Mouse (Mus musculus) limb, embryonic 15.5 days (tissue): ENCODE measurements around the gene Pik3c2b. TPM values are rescaled to one million over a fixed set of nuclear protein-coding genes. Genes with fewer than 3 reads are reported as not detected.
A peak's percentile ranks its signal among the peaks of the same experiment; 100 is the strongest.

Source experiments
- ATAC-seq: fragments of 200-750 bp; cut with Nextera tagmentation; 2 replicates; pipeline ENCODE4 v1.8.0; 2017; ENCODE audit warnings: low read depth, moderate TSS enrichment; ENCODE audit not compliant: insufficient number of reproducible peaks, low FRiP score, low TSS enrichment
- H3K27ac ChIP-seq: fragments of 300-500 bp; sonication (generic); 2 replicates; pipeline ENCODE4 v1.5.1; 2015; ENCODE audit warnings: moderate library complexity, mild to moderate bottlenecking, inconsistent platforms
- H3K27me3 ChIP-seq: fragments of 300-500 bp; sonication (generic); 2 replicates; pipeline ENCODE4 v1.6.1; 2015; ENCODE audit warnings: inconsistent platforms
- H3K36me3 ChIP-seq: fragments of 300-500 bp; sonication (generic); 2 replicates; pipeline ENCODE4 v1.6.1; 2015; ENCODE audit warnings: inconsistent platforms
- H3K4me1 ChIP-seq: fragments of 300-500 bp; sonication (generic); 2 replicates; pipeline ENCODE4 v1.6.1; 2015; ENCODE audit warnings: inconsistent platforms
- H3K4me2 ChIP-seq: fragments of 300-500 bp; sonication (generic); 2 replicates; pipeline ENCODE4 v1.6.1; 2015; ENCODE audit warnings: mild to moderate bottlenecking, inconsistent platforms
- H3K4me3 ChIP-seq: fragments of 300-500 bp; sonication (generic); 2 replicates; pipeline ENCODE4 v1.5.1; 2015; ENCODE audit warnings: mild to moderate bottlenecking, inconsistent platforms
- H3K9ac ChIP-seq: fragments of 300-500 bp; sonication (generic); 2 replicates; pipeline ENCODE4 v1.6.1; 2015; ENCODE audit warnings: inconsistent platforms
- H3K9me3 ChIP-seq: fragments of 300-500 bp; sonication (generic); 2 replicates; pipeline ENCODE4 v1.6.1; 2016; ENCODE audit warnings: inconsistent platforms
- WGBS: fragments of 180-500 bp; shearing (Covaris S2); methylation state at CpG from one replicate; pipeline ENCODE4 v1.1.7; 2015; 5-methylcytosine and 5-hydroxymethylcytosine counted together
- polyA plus RNA-seq: library from polyadenylated mRNA; unstranded; fragments of >200 nt; fragmentation: Nextera tagmentation; extraction: Ambion mirVana; gene quantifications from 2 replicates; pipeline ENCODE4 v1.2.1, GENCODE M21; 2015

Pik3c2b gene
- polyA plus RNA-seq, 1 experiment from 2014 or later, result 6.8 TPM

- peak overlapping the region; percentile 90 for H3K4me2 ChIP-seq
- H3K36me3 ChIP-seq, result peaks cover 12% of the 10 kb centered on the region
- H3K27ac ChIP-seq, result peak overlapping the region; percentile 97
- no peaks in the 10 kb centered on the region for H3K9me3 ChIP-seq
- peak overlapping the region; percentile 91 for H3K9ac ChIP-seq
- WGBS, result 8% methylated on average over 26 of the region's 26 CpGs
- no peak for ATAC-seq
- H3K4me3 ChIP-seq, result peak overlapping the region; percentile 94
- H3K27me3 ChIP-seq, result no peaks in the 10 kb centered on the region
- peaks cover 39% of the 10 kb centered on the region for H3K4me1 ChIP-seq
Measured at GRCm38 (mm10) chr1:133132388-133133326, 87.2 kb downstream of the Pik3c2b start.

DNA sequence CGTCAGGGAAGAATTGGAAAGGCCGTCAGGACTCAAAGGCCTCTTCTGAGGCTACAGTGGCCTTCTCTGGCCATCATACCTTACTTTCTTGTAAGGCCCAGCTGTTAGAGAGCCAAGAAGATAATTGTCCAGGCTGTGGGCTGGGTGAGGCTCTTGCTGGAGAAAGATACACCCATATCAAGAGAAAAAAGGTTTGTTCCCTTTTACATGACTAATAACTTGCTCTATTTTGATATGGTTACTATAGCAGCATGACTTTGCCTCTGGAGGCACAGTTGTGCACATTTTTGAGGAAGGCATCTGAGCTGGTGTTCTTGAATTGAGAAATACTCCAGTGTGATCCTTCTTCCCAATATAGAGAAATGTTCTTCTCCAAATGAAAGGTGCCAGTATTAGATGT is 88.0 kb downstream of the Pik3c2b start:
- no peaks in the 10 kb centered on the region for H3K9me3 ChIP-seq
- no peak for ATAC-seq
- H3K4me2 ChIP-seq, result peak overlapping the region; percentile 90
- H3K27ac ChIP-seq, result no peak overlapping the region
- peaks cover 20% of the 10 kb centered on the region for H3K36me3 ChIP-seq
- no peaks in the 10 kb centered on the region for H3K27me3 ChIP-seq
- H3K4me3 ChIP-seq, result peak overlapping the region; percentile 94
- H3K9ac ChIP-seq, result peak overlapping the region; percentile 91
- WGBS, result 5% methylated on average over 2 of the region's 2 CpGs
- H3K4me1 ChIP-seq, result peaks cover 39% of the 10 kb centered on the region

DNA sequence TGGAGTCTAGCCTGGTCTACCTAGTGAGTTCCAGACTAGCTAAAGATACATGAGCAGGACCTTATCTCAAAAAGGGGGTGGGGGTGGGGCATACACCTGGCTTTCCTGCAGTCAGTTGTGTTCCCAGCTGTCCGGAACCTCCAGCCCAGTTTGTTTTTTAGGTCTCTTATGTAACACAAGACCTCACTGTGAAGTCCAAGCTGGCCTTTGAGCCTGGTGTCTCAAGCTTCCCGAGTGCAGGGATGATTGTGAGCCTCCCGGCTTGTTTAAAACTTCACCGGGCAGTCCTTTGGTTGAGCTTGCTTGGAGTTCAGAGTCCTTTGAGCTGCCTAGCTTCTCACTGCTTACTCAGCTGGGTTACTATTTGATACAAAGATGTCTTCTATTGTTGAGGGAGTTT is 88.6 kb downstream of the Pik3c2b start:
- no peak overlapping the region for H3K27ac ChIP-seq
- 18% methylated on average over 4 of the region's 4 CpGs for WGBS
- H3K27me3 ChIP-seq, result no peaks in the 10 kb centered on the region
- no peak for ATAC-seq
- peak overlapping the region; percentile 35 for H3K9ac ChIP-seq
- peak overlapping the region; percentile 90 for H3K4me2 ChIP-seq
- H3K9me3 ChIP-seq, result no peaks in the 10 kb centered on the region
- H3K4me1 ChIP-seq, result peaks cover 39% of the 10 kb centered on the region
- H3K4me3 ChIP-seq, result peak overlapping the region; percentile 94
- H3K36me3 ChIP-seq, result peaks cover 26% of the 10 kb centered on the region

DNA sequence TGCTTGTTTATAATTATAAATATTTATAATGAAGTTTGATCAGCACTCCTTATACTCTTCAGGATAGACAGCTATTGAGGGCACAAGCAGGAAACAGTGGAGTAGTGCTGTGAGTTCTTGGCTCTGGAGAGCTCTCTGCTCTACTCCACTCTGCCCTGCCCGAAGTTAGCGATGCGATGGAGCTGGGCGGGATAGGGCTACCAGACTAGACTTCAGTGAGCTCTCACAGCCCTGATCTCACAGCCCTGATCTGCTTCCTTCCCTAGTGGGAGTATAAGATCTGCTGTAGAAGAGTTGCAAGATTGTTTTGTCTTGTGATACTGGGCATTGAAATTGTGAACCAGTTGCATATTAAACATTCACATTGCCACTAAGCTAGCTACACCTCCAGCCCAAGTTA is 89.4 kb downstream of the Pik3c2b start:
- Histone ChIP-seq H3K27ac (no peak overlapping the region), H3K4me1 (peaks cover 39% of the 10 kb centered on the region), H3K4me2 (peak overlapping the region; percentile 90), H3K4me3 (peak overlapping the region; percentile 94), H3K27me3 (no peaks in the 10 kb centered on the region), H3K9me3 (no peaks in the 10 kb centered on the region), H3K9ac (no peak overlapping the region), H3K36me3 (peaks cover 32% of the 10 kb centered on the region)
- 31% methylated on average over 4 of the region's 4 CpGs for WGBS
- no peak for ATAC-seq

GRCm38 (mm10) chr1:133135808-133136207 is 90.3 kb downstream of the Pik3c2b start:
- Histone ChIP-seq H3K27ac (no peak overlapping the region), H3K4me1 (peaks cover 34% of the 10 kb centered on the region), H3K27me3 (no peaks in the 10 kb centered on the region), H3K4me2 (peak overlapping the region; percentile 24), H3K9me3 (no peaks in the 10 kb centered on the region), H3K36me3 (peaks cover 42% of the 10 kb centered on the region), H3K4me3 (peak overlapping the region; percentile 94; the same call in 1 of the 2 replicates), H3K9ac (no peak overlapping the region)
- 39% methylated on average over 5 of the region's 5 CpGs for WGBS
- no peak for ATAC-seq

- no peak for ATAC-seq
- Histone ChIP-seq H3K27me3 (no peaks in the 10 kb centered on the region), H3K4me1 (peaks cover 23% of the 10 kb centered on the region), H3K36me3 (peaks cover 50% of the 10 kb centered on the region), H3K4me2 (no peak overlapping the region), H3K9me3 (no peaks in the 10 kb centered on the region), H3K9ac (no peak overlapping the region), H3K27ac (no peak overlapping the region), H3K4me3 (no peak overlapping the region)
- 100% methylated on average over 1 of the region's 1 CpGs for WGBS
Measured at GRCm38 (mm10) chr1:133138401-133138800, 92.9 kb downstream of the Pik3c2b start.

DNA sequence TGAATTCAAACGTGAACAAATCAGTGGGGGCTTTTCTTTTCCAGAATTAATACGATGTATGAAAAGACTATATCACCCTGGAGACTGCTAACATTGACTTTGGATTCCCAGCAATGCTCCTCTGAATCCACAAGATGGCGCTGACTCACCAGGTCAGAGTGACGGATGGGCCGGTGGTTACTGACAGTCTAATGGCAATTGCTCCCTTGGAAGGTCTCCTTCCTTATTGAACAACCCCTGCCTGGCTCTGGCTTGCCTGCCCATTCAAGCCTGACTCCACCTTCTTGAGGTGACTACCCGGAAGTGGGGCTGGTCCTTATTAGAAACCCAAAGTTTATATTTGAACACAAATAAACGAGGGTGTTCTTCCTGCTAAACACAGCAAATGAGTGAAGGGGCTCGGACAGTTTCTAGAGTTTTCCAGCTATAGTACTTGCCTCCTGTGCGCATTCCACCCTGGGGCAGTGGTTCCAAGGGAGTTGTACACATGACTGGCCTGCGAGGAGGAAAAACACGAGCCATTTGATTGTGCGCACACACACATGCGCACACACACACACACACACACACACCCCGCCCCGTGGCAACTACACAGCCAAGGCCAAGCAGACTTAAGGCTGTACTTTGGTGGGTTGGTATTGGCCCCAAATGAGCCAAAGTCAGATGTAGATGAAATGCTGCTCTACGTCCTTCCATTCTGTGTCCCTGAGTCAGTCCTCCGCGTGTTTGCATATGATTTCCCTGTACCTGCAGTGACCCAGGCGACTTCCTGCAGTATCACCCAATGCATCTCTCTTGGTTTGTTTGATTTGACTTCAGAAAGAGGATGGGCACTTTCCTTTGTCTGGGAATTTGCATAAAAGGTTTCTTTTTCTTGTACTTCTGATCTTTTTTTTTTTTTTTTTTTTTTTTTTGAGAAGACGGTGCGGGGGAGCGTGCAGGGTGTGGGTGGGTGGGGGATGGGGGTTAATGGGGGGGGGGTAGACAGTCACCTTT is 100.8 kb downstream of the Pik3c2b start:
- no peaks in the 10 kb centered on the region for H3K27me3 ChIP-seq
- peaks cover 4% of the 10 kb centered on the region; the same call in 1 of the 2 replicates for H3K36me3 ChIP-seq
- ATAC-seq, result no peak
- 58% methylated on average over 22 of the region's 22 CpGs for WGBS
- H3K4me2 ChIP-seq, result no peak overlapping the region
- no peaks in the 10 kb centered on the region for H3K4me1 ChIP-seq
- H3K9ac ChIP-seq, result no peak overlapping the region
- H3K27ac ChIP-seq, result no peak overlapping the region
- no peak overlapping the region for H3K4me3 ChIP-seq
- no peaks in the 10 kb centered on the region for H3K9me3 ChIP-seq

GRCm38 (mm10) chr1:133147324-133147723 is 101.9 kb downstream of the Pik3c2b start:
- no peak overlapping the region for H3K4me3 ChIP-seq
- no peaks in the 10 kb centered on the region for H3K36me3 ChIP-seq
- 69% methylated on average over 5 of the region's 5 CpGs for WGBS
- no peak overlapping the region for H3K4me2 ChIP-seq
- no peaks in the 10 kb centered on the region for H3K27me3 ChIP-seq
- no peaks in the 10 kb centered on the region for H3K9me3 ChIP-seq
- no peak overlapping the region for H3K27ac ChIP-seq
- H3K4me1 ChIP-seq, result no peaks in the 10 kb centered on the region
- no peak for ATAC-seq
- H3K9ac ChIP-seq, result no peak overlapping the region

- 90% methylated on average over 8 of the region's 8 CpGs for WGBS
- H3K4me3 ChIP-seq, result no peak overlapping the region
Measured at GRCm38 (mm10) chr1:133148122-133148521, 102.7 kb downstream of the Pik3c2b start.

DNA sequence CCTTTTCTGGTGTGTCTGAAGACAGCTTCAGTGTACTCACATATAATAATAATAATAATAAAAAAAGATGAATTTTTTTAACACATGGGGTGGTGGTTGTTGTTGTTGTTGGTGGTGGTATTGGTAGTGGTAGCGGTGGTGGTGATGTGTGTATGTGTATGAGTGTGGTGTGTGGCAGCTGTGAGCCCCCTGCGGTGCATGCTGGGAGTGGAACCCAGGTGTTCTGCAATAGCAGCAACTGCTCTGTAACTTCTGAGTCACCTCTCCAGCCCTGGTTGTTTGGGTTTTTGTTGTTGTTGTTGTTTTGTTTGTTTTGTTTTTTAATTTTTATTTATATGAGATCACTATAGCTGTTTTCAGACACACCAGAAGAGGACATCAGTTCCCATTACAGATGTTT is 105.1 kb downstream of the Pik3c2b start:
- no peak for ATAC-seq
- no peaks in the 10 kb centered on the region for H3K9me3 ChIP-seq
- no peak overlapping the region for H3K4me3 ChIP-seq
- H3K9ac ChIP-seq, result no peak overlapping the region
- H3K4me2 ChIP-seq, result no peak overlapping the region
- H3K27me3 ChIP-seq, result no peaks in the 10 kb centered on the region
- H3K4me1 ChIP-seq, result no peaks in the 10 kb centered on the region
- 85% methylated on average over 2 of the region's 2 CpGs for WGBS
- no peak overlapping the region for H3K27ac ChIP-seq
- no peaks in the 10 kb centered on the region for H3K36me3 ChIP-seq

More at GRCm38 (mm10) chr1:133148122-133148521, 102.7 kb downstream of the Pik3c2b start:
- Histone ChIP-seq H3K4me2 (no peak overlapping the region), H3K27ac (no peak overlapping the region), H3K9me3 (no peaks in the 10 kb centered on the region), H3K4me1 (no peaks in the 10 kb centered on the region), H3K9ac (no peak overlapping the region), H3K27me3 (no peaks in the 10 kb centered on the region), H3K36me3 (no peaks in the 10 kb centered on the region)
- no peak for ATAC-seq

DNA sequence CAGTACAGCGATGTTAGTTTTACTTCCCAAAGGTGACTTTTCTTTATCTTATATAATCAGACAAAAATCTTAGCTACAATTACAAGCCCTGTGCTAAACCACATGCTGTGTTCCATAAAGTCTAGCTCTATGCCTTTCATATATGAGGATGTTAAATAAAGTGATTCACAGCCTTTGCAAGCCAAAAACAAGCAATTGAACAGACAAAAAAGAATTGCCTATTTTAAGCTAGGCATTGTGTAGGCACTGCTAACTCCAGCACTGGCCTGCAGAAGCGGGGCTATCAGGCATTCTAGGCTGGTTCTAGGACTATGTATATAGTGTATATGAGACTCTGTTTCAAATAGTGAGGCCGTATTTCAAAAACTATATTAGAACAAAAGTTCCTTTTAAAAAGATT is 106.7 kb downstream of the Pik3c2b start:
- H3K9ac ChIP-seq, result no peak overlapping the region
- H3K4me3 ChIP-seq, result no peak overlapping the region
- H3K9me3 ChIP-seq, result no peaks in the 10 kb centered on the region
- H3K4me1 ChIP-seq, result no peaks in the 10 kb centered on the region
- H3K36me3 ChIP-seq, result no peaks in the 10 kb centered on the region
- 84% methylated on average over 3 of the region's 3 CpGs for WGBS
- H3K27me3 ChIP-seq, result no peaks in the 10 kb centered on the region
- ATAC-seq, result no peak
- no peak overlapping the region for H3K4me2 ChIP-seq
- H3K27ac ChIP-seq, result no peak overlapping the region
